Mouse (Mus musculus) spleen, adult 2 months (tissue): ENCODE data around the gene Gm7534.

ENCODE experiments used
- CTCF ChIP-seq: fragments of 200-500 bp; IDR thresholded peaks from 2 replicates; pipeline ENCODE4 v1.5.1; 2011; ENCODE audit warnings: mild to moderate bottlenecking, inconsistent platforms; ENCODE audit not compliant: insufficient read depth, insufficient read length, insufficient replicate concordance; ENCODE audit errors: extremely low read depth
- POLR2A ChIP-seq: fragments of 200-500 bp; IDR thresholded peaks from 2 replicates; pipeline ENCODE4 v1.6.1; 2011; ENCODE audit warnings: low read depth, low read length, inconsistent platforms

DNA sequence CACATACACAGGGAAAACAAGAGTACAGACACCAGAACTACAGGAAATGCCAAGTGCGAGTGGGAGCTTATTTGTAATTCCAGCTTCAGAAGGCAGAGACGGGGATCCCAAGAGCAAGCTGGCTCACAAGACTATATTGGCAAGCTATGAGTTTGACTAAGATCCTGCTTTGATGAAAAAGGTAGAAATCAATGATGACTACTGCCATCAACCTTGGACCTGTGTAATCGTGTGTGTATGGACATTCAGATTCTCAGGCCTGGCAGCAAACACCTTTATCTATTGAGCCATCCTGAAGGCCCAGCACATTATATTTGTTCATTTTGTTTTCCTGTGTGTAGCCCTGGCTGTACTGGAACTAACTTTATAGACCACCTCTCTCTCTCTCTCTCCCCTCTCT, 19.1 kb downstream of the Gm7534 start:
- TF ChIP-seq POLR2A = no peak
- no peak for TF ChIP-seq CTCF
